Mouse (Mus musculus): ENCODE results near the gene Padi3. TPM values are rescaled to one million over a fixed set of nuclear protein-coding genes. Genes with fewer than 3 reads are reported as not detected.

Padi3 gene
- polyA plus RNA-seq, 1 experiment from 2014 or later: not detected

DNA sequence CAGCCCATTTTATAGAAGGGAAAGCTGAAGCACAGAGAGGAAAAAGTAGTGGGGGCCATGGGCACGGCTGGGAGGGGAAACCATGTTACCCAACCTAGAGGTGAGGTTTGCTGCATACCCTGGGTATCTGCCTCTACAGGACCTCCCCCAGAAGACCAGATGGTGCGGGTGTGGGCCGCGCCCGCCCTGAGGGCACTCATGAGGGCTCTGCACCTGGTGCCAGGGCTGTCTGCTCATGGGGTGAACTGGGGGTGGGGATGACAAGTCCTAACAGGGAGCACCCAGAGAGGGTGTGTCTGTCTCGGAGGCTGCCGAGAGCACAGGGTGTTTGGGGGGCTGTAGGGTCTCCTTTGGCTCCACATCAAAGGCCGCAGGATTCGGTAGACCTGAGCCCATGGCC, 35.6 kb downstream of the Padi3 start:
- Histone ChIP-seq H3K4me1 (ENCODE audit: control insufficient read depth, insufficient read depth, low read length) (no peaks in the 10 kb centered on the region), H3K9me3 (replicated peaks; ENCODE audit: control insufficient read depth, low read length) (no peaks in the 10 kb centered on the region), H3K4me3 (ENCODE audit: low read depth, low read length) (no peak overlapping the region), H3K27me3 (ENCODE audit: control insufficient read depth, insufficient read depth, low read length) (no peaks in the 10 kb centered on the region; the same call in 1 of the 2 replicates), H3K27ac (replicated peaks; ENCODE audit: low read depth, low read length) (no peak overlapping the region), H3K36me3 (replicated peaks; ENCODE audit: control insufficient read depth, insufficient read depth, low read depth, low read length) (no peaks in the 10 kb centered on the region), H3K4me2 (ENCODE audit: low read depth, low read length) (no peak overlapping the region), H3K9ac (replicated peaks; ENCODE audit: low read length) (no peak overlapping the region)
- 89% methylated on average over 9 of the region's 9 CpGs for WGBS
- no peak for ATAC-seq (replicated peaks; ENCODE audit: insufficient number of reproducible peaks, low FRiP score, low TSS enrichment, low read depth)
- DNase-seq (ENCODE audit: low spot score): no peak

DNA sequence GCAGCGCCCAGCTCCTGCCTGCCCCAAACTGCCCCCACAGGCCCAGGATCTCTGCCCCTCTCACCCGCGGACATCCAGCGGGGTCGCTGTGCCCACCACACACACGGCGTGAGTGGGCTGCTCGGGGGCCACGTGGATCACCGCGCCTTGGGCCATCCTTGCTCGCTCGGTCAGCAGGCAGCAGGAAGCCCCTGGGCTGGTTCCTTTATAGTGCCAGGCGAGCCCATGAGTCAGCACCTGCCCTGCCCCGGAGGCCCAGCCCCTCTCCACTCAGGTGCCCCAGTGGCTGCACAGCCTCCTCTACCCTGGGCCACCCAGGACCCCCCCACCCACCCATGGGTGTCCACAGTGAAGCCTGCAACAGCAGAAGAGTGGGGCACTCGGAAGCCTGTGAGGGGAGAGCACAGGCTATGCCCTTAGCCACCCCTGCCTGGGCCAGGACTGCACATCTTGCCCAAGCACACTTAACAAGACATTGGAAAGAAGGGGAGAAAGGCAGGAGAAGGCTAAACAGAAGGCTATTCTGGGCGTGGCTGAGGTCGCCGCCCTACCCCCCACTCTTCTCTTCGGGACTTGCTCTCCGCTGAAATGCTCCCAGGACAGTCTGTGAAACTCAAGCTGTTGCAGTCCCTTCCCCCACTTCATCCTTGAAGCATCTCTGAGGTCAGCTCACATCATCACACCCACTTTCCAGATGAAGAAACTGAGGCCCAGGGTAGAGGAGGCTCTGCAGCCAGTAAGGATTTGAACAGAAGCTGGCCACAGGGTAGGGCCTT, 36.2 kb downstream of the Padi3 start, which contains the start of gene Padi4:
TSS of gene Padi4 (minus strand) at position 212 of the 776 bp plus-strand sequence.
- H3K36me3 ChIP-seq (replicated peaks; ENCODE audit: control insufficient read depth, insufficient read depth, low read depth, low read length): no peaks in the 10 kb centered on the region
- WGBS: 82% methylated on average over 21 of the region's 21 CpGs
- no peak within 1 kb of the TSS for H3K4me3 ChIP-seq (ENCODE audit: low read depth, low read length)
- no peak within 1 kb of the TSS for H3K9ac ChIP-seq (replicated peaks; ENCODE audit: low read length)
- no peaks in the 10 kb centered on the region for H3K4me1 ChIP-seq (ENCODE audit: control insufficient read depth, insufficient read depth, low read length)
- no peak within 1 kb of the TSS for H3K27ac ChIP-seq (replicated peaks; ENCODE audit: low read depth, low read length)
- H3K4me2 ChIP-seq (ENCODE audit: low read depth, low read length): no peak within 1 kb of the TSS
- ATAC-seq (replicated peaks; ENCODE audit: insufficient number of reproducible peaks, low FRiP score, low TSS enrichment, low read depth) (no peak; the same call in 1 of the 2 replicates), DNase-seq (ENCODE audit: low spot score) (no peak)
- no peaks in the 10 kb centered on the region; the same call in 1 of the 2 replicates for H3K27me3 ChIP-seq (ENCODE audit: control insufficient read depth, insufficient read depth, low read length)
- H3K9me3 ChIP-seq (replicated peaks; ENCODE audit: control insufficient read depth, low read length): no peaks in the 10 kb centered on the region

DNA sequence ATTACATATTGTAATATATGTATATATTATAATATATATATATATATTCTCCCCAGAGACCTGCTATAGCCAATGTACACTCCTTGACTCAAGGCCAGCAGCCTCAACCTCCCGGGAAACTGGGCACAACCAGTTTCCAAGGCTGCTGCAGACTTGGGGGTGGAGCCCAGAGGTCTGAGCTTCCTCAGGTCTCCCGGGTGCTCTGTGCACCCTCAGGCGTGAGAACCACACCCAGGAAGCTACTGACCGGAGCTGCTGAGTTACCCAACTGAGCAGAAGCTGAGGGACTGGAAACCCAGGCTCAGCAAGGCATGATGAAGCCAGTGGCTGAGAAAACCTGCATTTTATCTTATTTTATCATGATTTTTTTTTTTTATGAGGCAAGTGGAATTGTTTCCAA, 39.4 kb downstream of the Padi3 start:
- no peaks in the 10 kb centered on the region for H3K4me1 ChIP-seq (ENCODE audit: control insufficient read depth, insufficient read depth, low read length)
- DNase-seq (ENCODE audit: low spot score) (no peak), ATAC-seq (replicated peaks; ENCODE audit: insufficient number of reproducible peaks, low FRiP score, low TSS enrichment, low read depth) (no peak)
- H3K36me3 ChIP-seq (replicated peaks; ENCODE audit: control insufficient read depth, insufficient read depth, low read depth, low read length): no peaks in the 10 kb centered on the region
- no peak overlapping the region for H3K4me2 ChIP-seq (ENCODE audit: low read depth, low read length)
- WGBS: 30% methylated on average over 4 of the region's 4 CpGs
- H3K27ac ChIP-seq (replicated peaks; ENCODE audit: low read depth, low read length): no peak overlapping the region
- H3K9ac ChIP-seq (replicated peaks; ENCODE audit: low read length): no peak overlapping the region
- H3K27me3 ChIP-seq (ENCODE audit: control insufficient read depth, insufficient read depth, low read length): no peaks in the 10 kb centered on the region
- H3K4me3 ChIP-seq (ENCODE audit: low read depth, low read length): no peak overlapping the region
- H3K9me3 ChIP-seq (replicated peaks; ENCODE audit: control insufficient read depth, low read length): no peaks in the 10 kb centered on the region

DNA sequence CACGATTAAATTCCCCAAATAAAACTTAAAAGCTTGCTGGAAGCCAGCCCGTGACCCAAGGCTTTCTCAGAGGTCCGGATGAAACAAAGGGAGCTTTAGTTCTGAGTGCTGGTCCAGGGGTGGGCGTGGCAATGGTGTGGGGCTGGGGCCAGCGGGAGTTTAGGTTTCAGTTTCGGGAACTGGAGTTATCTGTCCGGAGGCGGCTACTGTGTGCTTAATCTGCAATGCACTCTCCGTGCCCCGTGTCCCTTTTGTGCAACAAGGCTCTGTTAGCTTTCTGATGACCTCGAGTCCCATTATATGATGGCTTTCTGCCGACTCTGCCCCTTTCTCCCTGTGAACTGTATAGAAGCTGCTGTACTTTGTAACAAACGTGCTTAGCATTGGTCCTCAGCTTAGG, 40.0 kb downstream of the Padi3 start:
- WGBS: 6% methylated on average over 13 of the region's 13 CpGs
- Histone ChIP-seq H3K9me3 (replicated peaks; ENCODE audit: control insufficient read depth, low read length) (no peaks in the 10 kb centered on the region), H3K27me3 (ENCODE audit: control insufficient read depth, insufficient read depth, low read length) (no peaks in the 10 kb centered on the region), H3K9ac (replicated peaks; ENCODE audit: low read length) (no peak overlapping the region), H3K4me3 (ENCODE audit: low read depth, low read length) (no peak overlapping the region), H3K4me2 (ENCODE audit: low read depth, low read length) (peak overlapping the region; percentile 27; the same call in 1 of the 2 replicates), H3K27ac (replicated peaks; ENCODE audit: low read depth, low read length) (no peak overlapping the region), H3K36me3 (replicated peaks; ENCODE audit: control insufficient read depth, insufficient read depth, low read depth, low read length) (no peaks in the 10 kb centered on the region), H3K4me1 (ENCODE audit: control insufficient read depth, insufficient read depth, low read length) (no peaks in the 10 kb centered on the region)
- DNase-seq (ENCODE audit: low spot score) (peak; percentile 58), ATAC-seq (replicated peaks; ENCODE audit: insufficient number of reproducible peaks, low FRiP score, low TSS enrichment, low read depth) (no peak)

DNA sequence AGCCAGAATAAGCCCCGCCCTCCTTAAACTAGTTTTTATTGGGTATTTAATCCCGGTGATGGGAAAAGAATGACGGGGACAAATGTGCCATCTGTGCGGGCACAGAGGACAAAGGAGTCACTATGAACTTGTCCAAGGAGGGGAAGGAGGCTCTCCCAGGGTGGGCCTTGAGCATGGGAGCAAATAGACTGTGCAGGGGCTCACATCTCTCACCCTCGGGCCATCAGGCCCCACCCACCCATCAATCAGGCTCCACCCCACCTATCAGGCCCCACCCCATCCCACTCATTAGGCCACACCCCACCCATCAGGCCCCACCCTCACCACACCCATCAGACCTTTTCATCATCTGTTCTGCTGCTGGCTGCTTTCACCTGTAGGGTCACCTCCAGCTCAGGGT, 41.5 kb downstream of the Padi3 start:
- WGBS: 88% methylated on average over 5 of the region's 5 CpGs
- no peak overlapping the region for H3K9ac ChIP-seq (replicated peaks; ENCODE audit: low read length)
- ATAC-seq (replicated peaks; ENCODE audit: insufficient number of reproducible peaks, low FRiP score, low TSS enrichment, low read depth): no peak
- H3K27ac ChIP-seq (replicated peaks; ENCODE audit: low read depth, low read length): no peak overlapping the region
- DNase-seq (ENCODE audit: low spot score): no peak
- no peak overlapping the region for H3K4me3 ChIP-seq (ENCODE audit: low read depth, low read length)
- H3K4me2 ChIP-seq (ENCODE audit: low read depth, low read length): no peak overlapping the region
- no peaks in the 10 kb centered on the region for H3K4me1 ChIP-seq (ENCODE audit: control insufficient read depth, insufficient read depth, low read length)
- no peaks in the 10 kb centered on the region for H3K9me3 ChIP-seq (replicated peaks; ENCODE audit: control insufficient read depth, low read length)
- no peaks in the 10 kb centered on the region for H3K27me3 ChIP-seq (ENCODE audit: control insufficient read depth, insufficient read depth, low read length)
- no peaks in the 10 kb centered on the region for H3K36me3 ChIP-seq (replicated peaks; ENCODE audit: control insufficient read depth, insufficient read depth, low read depth, low read length)

DNA sequence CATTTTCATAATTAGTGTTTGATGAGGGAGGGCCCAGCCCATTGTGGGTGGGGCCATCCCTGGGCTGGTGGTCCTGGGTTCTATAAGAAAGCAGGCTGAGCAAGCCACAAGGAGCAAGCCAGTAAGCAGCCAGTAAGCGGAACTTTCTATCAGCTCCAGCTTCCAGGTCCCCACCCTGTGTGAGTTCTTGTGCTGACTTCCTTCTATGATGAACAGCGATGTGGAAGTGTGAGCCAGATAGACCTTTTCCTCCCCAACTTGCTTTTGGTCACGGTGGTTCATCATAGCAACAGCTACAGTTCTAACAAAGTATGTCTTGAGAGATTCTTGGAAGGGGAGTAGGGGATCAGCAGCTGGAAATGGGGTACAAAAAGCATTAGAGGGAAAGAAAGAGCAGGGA, 44.5 kb downstream of the Padi3 start:
- Histone ChIP-seq H3K27ac (replicated peaks; ENCODE audit: low read depth, low read length) (no peak overlapping the region), H3K9ac (replicated peaks; ENCODE audit: low read length) (no peak overlapping the region), H3K4me3 (ENCODE audit: low read depth, low read length) (no peak overlapping the region), H3K9me3 (replicated peaks; ENCODE audit: control insufficient read depth, low read length) (no peaks in the 10 kb centered on the region), H3K36me3 (replicated peaks; ENCODE audit: control insufficient read depth, insufficient read depth, low read depth, low read length) (no peaks in the 10 kb centered on the region), H3K27me3 (ENCODE audit: control insufficient read depth, insufficient read depth, low read length) (no peaks in the 10 kb centered on the region), H3K4me1 (ENCODE audit: control insufficient read depth, insufficient read depth, low read length) (no peaks in the 10 kb centered on the region), H3K4me2 (ENCODE audit: low read depth, low read length) (no peak overlapping the region)
- WGBS: 87% methylated on average over 3 of the region's 3 CpGs
- no peak for ATAC-seq (replicated peaks; ENCODE audit: insufficient number of reproducible peaks, low FRiP score, low TSS enrichment, low read depth)
- DNase-seq (ENCODE audit: low spot score): no peak

DNA sequence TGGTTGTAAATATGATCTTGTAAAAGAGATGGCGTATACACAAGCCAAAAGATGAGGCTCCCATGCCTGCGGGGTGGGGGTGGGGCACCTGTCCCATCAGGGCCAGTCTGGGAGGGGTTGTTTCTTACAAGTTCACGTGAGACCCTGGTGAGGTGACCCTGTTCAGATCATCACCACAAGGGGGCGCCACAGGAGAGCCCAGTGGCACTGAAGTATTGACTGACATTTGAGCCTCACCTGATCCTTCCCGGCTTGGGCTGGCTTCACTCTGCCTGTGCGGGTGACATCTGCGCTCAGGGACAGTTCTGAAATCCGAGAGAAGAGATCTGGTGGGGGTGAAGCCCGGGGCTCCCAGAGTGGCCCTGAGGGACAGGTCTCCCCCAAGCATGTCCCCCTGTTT, 47.3 kb downstream of the Padi3 start:
- Histone ChIP-seq H3K27ac (replicated peaks; ENCODE audit: low read depth, low read length) (no peak overlapping the region), H3K4me3 (ENCODE audit: low read depth, low read length) (no peak overlapping the region), H3K9ac (replicated peaks; ENCODE audit: low read length) (no peak overlapping the region), H3K4me1 (ENCODE audit: control insufficient read depth, insufficient read depth, low read length) (no peaks in the 10 kb centered on the region), H3K4me2 (ENCODE audit: low read depth, low read length) (no peak overlapping the region), H3K9me3 (replicated peaks; ENCODE audit: control insufficient read depth, low read length) (no peaks in the 10 kb centered on the region), H3K36me3 (replicated peaks; ENCODE audit: control insufficient read depth, insufficient read depth, low read depth, low read length) (no peaks in the 10 kb centered on the region), H3K27me3 (ENCODE audit: control insufficient read depth, insufficient read depth, low read length) (no peaks in the 10 kb centered on the region)
- ATAC-seq (replicated peaks; ENCODE audit: insufficient number of reproducible peaks, low FRiP score, low TSS enrichment, low read depth) (no peak), DNase-seq (ENCODE audit: low spot score) (peak; percentile 67)
- 9% methylated on average over 9 of the region's 9 CpGs for WGBS

DNA sequence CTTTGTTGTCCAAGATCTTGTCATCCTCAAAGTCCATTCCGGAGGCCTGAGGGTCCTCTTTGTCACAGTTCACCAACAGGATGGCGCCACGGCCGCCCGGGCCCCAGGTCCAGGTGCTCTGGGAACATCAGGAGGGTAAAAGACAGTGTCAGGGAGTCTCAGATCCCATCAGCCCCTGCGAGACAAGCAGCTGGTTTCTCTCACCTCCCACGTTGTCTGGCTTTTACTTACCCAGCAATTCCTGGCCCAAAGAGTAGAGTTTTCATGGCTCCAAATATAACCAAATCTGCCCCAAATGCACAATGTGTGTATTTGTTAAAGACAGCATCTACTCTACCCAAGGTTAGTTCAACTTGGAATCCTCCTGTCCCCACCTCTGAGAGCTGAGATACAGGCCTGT, 48.8 kb downstream of the Padi3 start:
- H3K4me2 ChIP-seq (ENCODE audit: low read depth, low read length): no peak overlapping the region
- WGBS: 83% methylated on average over 7 of the region's 7 CpGs
- no peak for ATAC-seq (replicated peaks; ENCODE audit: insufficient number of reproducible peaks, low FRiP score, low TSS enrichment, low read depth)

More for the DNA sequence above, 48.8 kb downstream of the Padi3 start:
- DNase-seq (ENCODE audit: low spot score): no peak
- Histone ChIP-seq H3K9me3 (replicated peaks; ENCODE audit: control insufficient read depth, low read length) (no peaks in the 10 kb centered on the region), H3K36me3 (replicated peaks; ENCODE audit: control insufficient read depth, insufficient read depth, low read depth, low read length) (no peaks in the 10 kb centered on the region), H3K27me3 (ENCODE audit: control insufficient read depth, insufficient read depth, low read length) (no peaks in the 10 kb centered on the region), H3K27ac (replicated peaks; ENCODE audit: low read depth, low read length) (no peak overlapping the region), H3K4me3 (ENCODE audit: low read depth, low read length) (no peak overlapping the region), H3K9ac (replicated peaks; ENCODE audit: low read length) (no peak overlapping the region), H3K4me1 (ENCODE audit: control insufficient read depth, insufficient read depth, low read length) (no peaks in the 10 kb centered on the region)
